Mouse (Mus musculus): ENCODE results near the gene Qrsl1. TPM values are rescaled to one million over a fixed set of nuclear protein-coding genes. Genes with fewer than 3 reads are reported as not detected.

Gene Qrsl1
- polyA plus RNA-seq, 1 experiment from 2014 or later: 29.2 TPM

GRCm38 (mm10) chr10:43830251-43831018 lies 71.1 kb downstream of the Qrsl1 start:
- H3K27me3 ChIP-seq (ENCODE audit: control insufficient read depth, insufficient read depth, low read length): no peaks in the 10 kb centered on the region
- H3K4me1 ChIP-seq (ENCODE audit: control insufficient read depth, insufficient read depth, low read length): no peaks in the 10 kb centered on the region
- no peak overlapping the region for H3K4me2 ChIP-seq (ENCODE audit: low read depth, low read length)
- WGBS: 38% methylated on average over 17 of the region's 17 CpGs
- ATAC-seq (replicated peaks; ENCODE audit: insufficient number of reproducible peaks, low FRiP score, low TSS enrichment, low read depth): no peak
- H3K9me3 ChIP-seq (replicated peaks; ENCODE audit: control insufficient read depth, low read length): no peaks in the 10 kb centered on the region; the same call in 1 of the 2 replicates
- H3K27ac ChIP-seq (replicated peaks; ENCODE audit: low read depth, low read length): no peak overlapping the region
- no peak overlapping the region for H3K4me3 ChIP-seq (ENCODE audit: low read depth, low read length)
- no peak for DNase-seq (ENCODE audit: low spot score)
- H3K36me3 ChIP-seq (replicated peaks; ENCODE audit: control insufficient read depth, insufficient read depth, low read depth, low read length): no peaks in the 10 kb centered on the region
- H3K9ac ChIP-seq (replicated peaks; ENCODE audit: low read length): no peak overlapping the region

- Histone ChIP-seq H3K9ac (replicated peaks; ENCODE audit: low read length) (no peak overlapping the region), H3K4me1 (ENCODE audit: control insufficient read depth, insufficient read depth, low read length) (no peaks in the 10 kb centered on the region), H3K4me2 (ENCODE audit: low read depth, low read length) (no peak overlapping the region), H3K9me3 (replicated peaks; ENCODE audit: control insufficient read depth, low read length) (no peaks in the 10 kb centered on the region; the same call in 1 of the 2 replicates), H3K36me3 (replicated peaks; ENCODE audit: control insufficient read depth, insufficient read depth, low read depth, low read length) (no peaks in the 10 kb centered on the region), H3K27me3 (ENCODE audit: control insufficient read depth, insufficient read depth, low read length) (no peaks in the 10 kb centered on the region), H3K4me3 (ENCODE audit: low read depth, low read length) (no peak overlapping the region), H3K27ac (replicated peaks; ENCODE audit: low read depth, low read length) (no peak overlapping the region)
- no peak for DNase-seq (ENCODE audit: low spot score)
- ATAC-seq (replicated peaks; ENCODE audit: insufficient number of reproducible peaks, low FRiP score, low TSS enrichment, low read depth): no peak
- 94% methylated on average over 10 of the region's 10 CpGs for WGBS
Measured at GRCm38 (mm10) chr10:43828686-43829015, 72.9 kb downstream of the Qrsl1 start.

GRCm38 (mm10) chr10:43827958-43828685 lies 73.4 kb downstream of the Qrsl1 start:
- Histone ChIP-seq H3K4me3 (ENCODE audit: low read depth, low read length) (no peak overlapping the region), H3K27ac (replicated peaks; ENCODE audit: low read depth, low read length) (no peak overlapping the region), H3K9ac (replicated peaks; ENCODE audit: low read length) (no peak overlapping the region), H3K36me3 (replicated peaks; ENCODE audit: control insufficient read depth, insufficient read depth, low read depth, low read length) (no peaks in the 10 kb centered on the region), H3K27me3 (ENCODE audit: control insufficient read depth, insufficient read depth, low read length) (no peaks in the 10 kb centered on the region), H3K9me3 (replicated peaks; ENCODE audit: control insufficient read depth, low read length) (no peaks in the 10 kb centered on the region; the same call in 1 of the 2 replicates), H3K4me1 (ENCODE audit: control insufficient read depth, insufficient read depth, low read length) (no peaks in the 10 kb centered on the region), H3K4me2 (ENCODE audit: low read depth, low read length) (no peak overlapping the region)
- ATAC-seq (replicated peaks; ENCODE audit: insufficient number of reproducible peaks, low FRiP score, low TSS enrichment, low read depth) (no peak), DNase-seq (ENCODE audit: low spot score) (no peak)
- WGBS: 92% methylated on average over 10 of the region's 10 CpGs

GRCm38 (mm10) chr10:43826773-43827621 lies 74.5 kb downstream of the Qrsl1 start:
- Histone ChIP-seq H3K4me3 (ENCODE audit: low read depth, low read length) (no peak overlapping the region), H3K27me3 (ENCODE audit: control insufficient read depth, insufficient read depth, low read length) (no peaks in the 10 kb centered on the region), H3K9ac (replicated peaks; ENCODE audit: low read length) (no peak overlapping the region), H3K9me3 (replicated peaks; ENCODE audit: control insufficient read depth, low read length) (no peaks in the 10 kb centered on the region; the same call in 1 of the 2 replicates), H3K27ac (replicated peaks; ENCODE audit: low read depth, low read length) (no peak overlapping the region), H3K36me3 (replicated peaks; ENCODE audit: control insufficient read depth, insufficient read depth, low read depth, low read length) (no peaks in the 10 kb centered on the region), H3K4me1 (ENCODE audit: control insufficient read depth, insufficient read depth, low read length) (no peaks in the 10 kb centered on the region), H3K4me2 (ENCODE audit: low read depth, low read length) (no peak overlapping the region)
- no peak for DNase-seq (ENCODE audit: low spot score)
- ATAC-seq (replicated peaks; ENCODE audit: insufficient number of reproducible peaks, low FRiP score, low TSS enrichment, low read depth): no peak
- WGBS: 80% methylated on average over 14 of the region's 14 CpGs

- Histone ChIP-seq H3K27me3 (ENCODE audit: control insufficient read depth, insufficient read depth, low read length) (no peaks in the 10 kb centered on the region), H3K27ac (replicated peaks; ENCODE audit: low read depth, low read length) (no peak overlapping the region), H3K4me2 (ENCODE audit: low read depth, low read length) (no peak overlapping the region), H3K4me3 (ENCODE audit: low read depth, low read length) (no peak overlapping the region), H3K9ac (replicated peaks; ENCODE audit: low read length) (no peak overlapping the region), H3K36me3 (replicated peaks; ENCODE audit: control insufficient read depth, insufficient read depth, low read depth, low read length) (no peaks in the 10 kb centered on the region), H3K9me3 (replicated peaks; ENCODE audit: control insufficient read depth, low read length) (no peaks in the 10 kb centered on the region; the same call in 1 of the 2 replicates), H3K4me1 (ENCODE audit: control insufficient read depth, insufficient read depth, low read length) (no peaks in the 10 kb centered on the region)
- WGBS: 93% methylated on average over 6 of the region's 6 CpGs
- DNase-seq (ENCODE audit: low spot score): no peak
- no peak for ATAC-seq (replicated peaks; ENCODE audit: insufficient number of reproducible peaks, low FRiP score, low TSS enrichment, low read depth)
Measured at GRCm38 (mm10) chr10:43825696-43826095, 75.8 kb downstream of the Qrsl1 start.

- no peak overlapping the region for H3K4me2 ChIP-seq (ENCODE audit: low read depth, low read length)
- WGBS: 87% methylated on average over 3 of the region's 3 CpGs
- DNase-seq (ENCODE audit: low spot score) (no peak), ATAC-seq (replicated peaks; ENCODE audit: insufficient number of reproducible peaks, low FRiP score, low TSS enrichment, low read depth) (no peak)
- no peaks in the 10 kb centered on the region for H3K36me3 ChIP-seq (replicated peaks; ENCODE audit: control insufficient read depth, insufficient read depth, low read depth, low read length)
- no peaks in the 10 kb centered on the region for H3K4me1 ChIP-seq (ENCODE audit: control insufficient read depth, insufficient read depth, low read length)
- H3K4me3 ChIP-seq (ENCODE audit: low read depth, low read length): no peak overlapping the region
- no peak overlapping the region for H3K27ac ChIP-seq (replicated peaks; ENCODE audit: low read depth, low read length)
- H3K9ac ChIP-seq (replicated peaks; ENCODE audit: low read length): no peak overlapping the region
- no peaks in the 10 kb centered on the region; the same call in 1 of the 2 replicates for H3K9me3 ChIP-seq (replicated peaks; ENCODE audit: control insufficient read depth, low read length)
- no peaks in the 10 kb centered on the region for H3K27me3 ChIP-seq (ENCODE audit: control insufficient read depth, insufficient read depth, low read length)
Measured at GRCm38 (mm10) chr10:43824713-43825112, 76.8 kb downstream of the Qrsl1 start.

Measured in embryonic facial prominence, embryonic 11.5 days (tissue).